Mouse (Mus musculus): ENCODE measurements around the gene Eva1b. TPM values are rescaled to one million over a fixed set of nuclear protein-coding genes. Genes with fewer than 3 reads are reported as not detected.

The Eva1b gene
- total RNA-seq, 2 experiments from 2014 or later, result 6.5 to 7.0 TPM

- intact Hi-C loops (cut with DNase I), result no loop called here
- no peak for DNase-seq (ENCODE audit: low spot score in 2 of 2)
These were observed 30.4 kb upstream of the Eva1b start for GRCm38 (mm10) chr4:126117116-126117515.

- intact Hi-C loops (cut with DNase I), result no loop called here
These were observed 28.9 kb upstream of the Eva1b start for GRCm38 (mm10) chr4:126118651-126119050.

GRCm38 (mm10) chr4:126119051-126119450 lies 28.5 kb upstream of the Eva1b start:
- intact Hi-C loops (cut with DNase I), result no loop called here
- DNase-seq (ENCODE audit: low spot score in 2 of 2), result no peak

More at GRCm38 (mm10) chr4:126118651-126119050, 28.9 kb upstream of the Eva1b start:
- DNase-seq (ENCODE audit: low spot score in 2 of 2), result peak; percentile 71 to 78

- intact Hi-C loops (cut with DNase I), result no loop called here
- no peak for DNase-seq (ENCODE audit: low spot score in 2 of 2)
These were observed 27.5 kb upstream of the Eva1b start for GRCm38 (mm10) chr4:126120052-126120451.

GRCm38 (mm10) chr4:126120506-126120905 lies 27.0 kb upstream of the Eva1b start:
- no peak for DNase-seq (ENCODE audit: low spot score in 2 of 2)
- intact Hi-C loops (cut with DNase I), result no loop called here

GRCm38 (mm10) chr4:126123309-126124040 lies 24.1 kb upstream of the Eva1b start:
- intact Hi-C loops (cut with DNase I), result no loop called here
- DNase-seq (ENCODE audit: low spot score in 2 of 2), result peak in 1 of 2 experiments; percentile 56

GRCm38 (mm10) chr4:126130502-126130901 lies 17.0 kb upstream of the Eva1b start:
- no peak for DNase-seq (ENCODE audit: low spot score in 2 of 2)
- intact Hi-C loops (cut with DNase I), result no loop called here

- intact Hi-C loops (cut with DNase I), result no loop called here
- DNase-seq (ENCODE audit: low spot score in 2 of 2), result peak; percentile 73 to 89
These were observed 16.0 kb upstream of the Eva1b start for GRCm38 (mm10) chr4:126131290-126132121.

- intact Hi-C loops (cut with DNase I), result no loop called here
- no peak for DNase-seq (ENCODE audit: low spot score in 2 of 2)
These were observed 14.8 kb upstream of the Eva1b start for GRCm38 (mm10) chr4:126132636-126133264.

GRCm38 (mm10) chr4:126134236-126134635 lies 13.3 kb upstream of the Eva1b start:
- DNase-seq (ENCODE audit: low spot score in 2 of 2), result no peak
- intact Hi-C loops (cut with DNase I), result no loop called here

GRCm38 (mm10) chr4:126134639-126135038 lies 12.9 kb upstream of the Eva1b start:
- intact Hi-C loops (cut with DNase I), result no loop called here
- DNase-seq (ENCODE audit: low spot score in 2 of 2), result no peak

- DNase-seq (ENCODE audit: low spot score in 2 of 2), result no peak
- intact Hi-C loops (cut with DNase I), result no loop called here
These were observed 9.8 kb upstream of the Eva1b start for GRCm38 (mm10) chr4:126137773-126138172.

- intact Hi-C loops (cut with DNase I), result no loop called here
- DNase-seq (ENCODE audit: low spot score in 2 of 2), result no peak
These were observed 6.5 kb upstream of the Eva1b start for GRCm38 (mm10) chr4:126141021-126141420.

GRCm38 (mm10) chr4:126145396-126145795 lies 2.1 kb upstream of the Eva1b start:
- DNase-seq (ENCODE audit: low spot score in 2 of 2), result no peak
- intact Hi-C loops (cut with DNase I), result no loop called here

- intact Hi-C loops (cut with DNase I), result no loop called here
These were observed 491 bp upstream of the Eva1b start for GRCm38 (mm10) chr4:126146974-126147532.

GRCm38 (mm10) chr4:126148161-126148961 lies 817 bp downstream of the Eva1b start:
- intact Hi-C loops (cut with DNase I), result no loop called here
- DNase-seq (ENCODE audit: low spot score in 2 of 2), result no peak

More at GRCm38 (mm10) chr4:126146974-126147532, 491 bp upstream of the Eva1b start:
- DNase-seq (ENCODE audit: low spot score in 2 of 2), result no peak

- no peak for DNase-seq (ENCODE audit: low spot score in 2 of 2)
- intact Hi-C loops (cut with DNase I), result no loop called here
These were observed 1.6 kb downstream of the Eva1b start for GRCm38 (mm10) chr4:126149041-126149676.

- intact Hi-C loops (cut with DNase I), result no loop called here
- DNase-seq (ENCODE audit: low spot score in 2 of 2), result no peak
These were observed 2.3 kb downstream of the Eva1b start for GRCm38 (mm10) chr4:126149798-126150197.

Measured in left cerebral cortex, postnatal 14 days (tissue).